Mouse (Mus musculus) kidney, adult 8-10 months (tissue): ENCODE measurements around the gene Timeless.

ENCODE experiments used
- DNase-seq, 2 experiments: peaks; one replicate each; pipeline ENCODE4 v3.0.0; 2022

Gene Timeless

DNA sequence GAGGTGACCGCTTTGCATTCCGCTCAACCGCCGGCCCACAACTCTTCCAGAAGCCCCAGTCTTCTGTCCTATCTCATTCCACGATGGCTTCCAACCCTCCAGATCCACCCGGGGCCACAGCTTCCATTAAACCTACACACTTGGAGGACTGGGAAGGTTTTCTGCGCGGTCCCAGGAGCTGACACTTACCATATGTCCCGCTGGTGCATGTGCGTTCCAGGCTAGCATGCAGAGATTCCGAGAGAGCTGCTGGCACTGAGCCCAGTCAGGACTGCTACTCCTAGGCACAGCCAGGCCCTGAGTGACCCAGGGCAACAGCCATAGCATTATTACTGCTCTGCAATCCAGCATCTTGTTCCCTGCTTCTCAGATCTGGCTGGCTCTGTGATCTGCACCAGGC lies 65.8 kb downstream of the Timeless start:
- no peak for DNase-seq

DNA sequence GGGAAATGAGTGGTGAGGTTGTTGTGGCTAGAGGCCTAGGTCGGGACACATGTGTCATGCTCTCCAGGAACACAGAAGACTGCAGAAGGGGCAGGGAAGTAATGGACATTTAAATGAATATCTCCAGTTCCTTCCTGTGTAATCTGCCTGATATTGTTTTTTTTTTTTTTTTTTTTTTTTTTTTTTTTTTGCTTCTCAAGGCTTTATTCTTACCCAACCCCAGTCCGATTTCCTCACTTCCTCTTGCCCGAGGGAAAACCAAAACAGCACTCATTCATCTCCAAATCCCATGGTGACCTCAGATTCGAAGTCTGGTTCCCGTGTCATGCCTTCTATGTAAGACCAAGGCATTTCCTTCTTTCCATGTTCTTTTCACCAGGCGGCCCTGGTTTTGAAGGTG lies 66.4 kb downstream of the Timeless start:
- DNase-seq, result no peak

DNA sequence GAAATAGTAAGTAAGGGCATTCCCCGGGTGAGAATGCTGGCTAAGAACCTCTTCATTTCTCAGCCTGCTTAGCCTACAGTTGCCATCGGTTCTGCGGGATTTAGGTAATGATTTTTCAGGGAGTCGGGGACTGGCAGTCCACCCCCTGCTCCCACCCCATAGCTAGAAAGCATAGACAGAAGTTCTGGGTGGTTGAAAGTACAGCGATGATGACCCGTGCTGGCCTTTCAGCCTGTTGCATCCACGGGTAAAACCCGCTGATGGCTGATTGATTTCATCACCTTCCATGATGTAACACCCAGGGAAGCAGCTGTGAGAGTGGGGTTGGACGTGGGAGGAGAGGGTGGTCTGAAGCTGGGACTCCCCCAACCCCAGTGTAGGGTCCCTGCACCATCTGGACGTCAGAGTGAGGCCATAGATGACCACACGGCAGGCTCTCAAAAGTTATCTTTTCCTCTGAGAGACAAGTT lies 66.9 kb downstream of the Timeless start, which contains the start of gene Il23a:
TSS of gene Il23a (minus strand) at position 51 of the 470 bp plus-strand sequence.
- no peak for DNase-seq

DNA sequence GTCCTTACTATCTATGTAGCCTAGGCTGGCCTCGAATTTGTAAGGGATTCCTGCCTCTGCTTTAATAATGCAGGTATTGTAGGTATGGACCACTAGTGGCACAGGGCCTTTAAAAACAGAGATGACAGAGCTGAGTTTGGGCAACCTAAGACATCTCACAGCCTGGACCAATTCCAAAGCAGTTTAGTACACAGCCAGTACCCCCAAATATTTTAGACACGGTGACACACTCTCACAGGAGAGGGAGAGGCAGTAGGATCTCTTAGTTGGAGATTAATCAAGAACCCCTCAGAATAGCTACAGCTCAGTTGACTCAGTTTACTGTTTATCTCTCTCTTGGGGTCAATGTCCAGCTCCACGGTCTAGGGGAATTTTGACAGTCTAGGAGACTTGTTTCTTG lies 70.5 kb downstream of the Timeless start:
- DNase-seq, result no peak
